Mouse (Mus musculus): Measurements from ENCODE around the gene Capg.

DNA sequence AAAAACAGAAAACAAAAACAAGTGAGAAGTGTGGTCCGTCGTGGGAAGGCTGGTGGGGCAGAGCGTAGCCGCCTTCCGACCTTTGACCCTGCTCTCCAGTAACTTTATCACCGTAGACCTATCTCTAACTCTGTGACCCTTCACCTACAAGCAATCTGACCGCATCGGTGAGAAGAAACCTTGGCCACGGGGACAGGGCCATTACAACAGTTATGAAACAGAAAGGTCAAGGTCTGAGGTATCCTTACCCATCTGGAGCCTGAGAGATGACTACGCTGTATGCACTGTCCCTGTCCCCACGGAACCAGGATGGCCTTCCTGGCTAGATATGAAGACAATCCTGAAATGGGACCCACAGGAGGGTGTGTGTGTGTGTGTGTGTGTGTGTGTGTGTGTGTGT, 40.0 kb downstream of the Capg start:
- TF ChIP-seq CTCF (IDR thresholded peaks at IDR 0.05; ENCODE audit: borderline replicate concordance, control insufficient read depth, extremely low read depth, insufficient read depth, low read length, poor library complexity): no peak
- no peak for TF ChIP-seq POLR2A (IDR thresholded peaks at IDR 0.05; ENCODE audit: control insufficient read depth, extremely low read depth, insufficient read depth, low read length, poor library complexity)
